Mouse (Mus musculus) thymus, postnatal 14 days (tissue): ENCODE measurements around the gene Mfsd4b2.

Experiments
- DNase-seq: peaks from one replicate; pipeline ENCODE4 v3.0.0; 2021

The Mfsd4b2 gene

DNA sequence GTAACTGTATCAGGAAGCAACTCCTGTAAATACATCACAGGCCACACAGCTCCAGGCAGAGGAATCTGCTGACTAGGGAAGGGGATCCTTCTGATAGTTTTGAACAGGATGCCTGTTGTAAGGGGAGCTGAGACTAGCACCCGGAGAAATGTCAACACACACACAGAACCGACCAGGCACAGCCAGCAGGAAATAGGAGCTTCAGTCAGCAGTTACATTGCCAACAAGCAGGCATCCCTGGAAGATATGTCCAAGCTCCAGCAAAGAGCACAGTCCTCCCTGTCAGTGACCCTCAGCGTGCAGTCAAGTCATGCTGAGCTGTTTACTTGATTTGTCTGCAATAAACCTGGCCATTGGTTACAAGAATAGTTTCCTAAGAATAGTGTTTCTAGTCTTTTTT is 38.1 kb downstream of the Mfsd4b2 start:
- no peak for DNase-seq
